Mouse (Mus musculus) adrenal gland, adult 18-20 months (tissue): ENCODE results near the gene Atf1. TPM values are rescaled to one million over a fixed set of nuclear protein-coding genes. Genes with fewer than 3 reads are reported as not detected.
"Not testable (repeated sequence)": the region's sequence is repeated elsewhere in the genome, so short reads cannot be mapped to it uniquely, and the experiment has no call there.

ENCODE experiments used
- DNase-seq, 2 experiments: peaks; one replicate each; pipeline ENCODE4 v3.0.0; 2021 to 2022; ENCODE audit warnings: low spot score in 2 of 2
- total RNA-seq, 2 experiments: library from RNA; stranded (reverse); gene quantifications; 1 replicate in 1 of 2; 2 replicates in 1 of 2; pipeline ENCODE4 v1.2.3; 2021

The Atf1 gene
- total RNA-seq, 2 experiments from 2014 or later, result 59.2 to 62.5 TPM

DNA sequence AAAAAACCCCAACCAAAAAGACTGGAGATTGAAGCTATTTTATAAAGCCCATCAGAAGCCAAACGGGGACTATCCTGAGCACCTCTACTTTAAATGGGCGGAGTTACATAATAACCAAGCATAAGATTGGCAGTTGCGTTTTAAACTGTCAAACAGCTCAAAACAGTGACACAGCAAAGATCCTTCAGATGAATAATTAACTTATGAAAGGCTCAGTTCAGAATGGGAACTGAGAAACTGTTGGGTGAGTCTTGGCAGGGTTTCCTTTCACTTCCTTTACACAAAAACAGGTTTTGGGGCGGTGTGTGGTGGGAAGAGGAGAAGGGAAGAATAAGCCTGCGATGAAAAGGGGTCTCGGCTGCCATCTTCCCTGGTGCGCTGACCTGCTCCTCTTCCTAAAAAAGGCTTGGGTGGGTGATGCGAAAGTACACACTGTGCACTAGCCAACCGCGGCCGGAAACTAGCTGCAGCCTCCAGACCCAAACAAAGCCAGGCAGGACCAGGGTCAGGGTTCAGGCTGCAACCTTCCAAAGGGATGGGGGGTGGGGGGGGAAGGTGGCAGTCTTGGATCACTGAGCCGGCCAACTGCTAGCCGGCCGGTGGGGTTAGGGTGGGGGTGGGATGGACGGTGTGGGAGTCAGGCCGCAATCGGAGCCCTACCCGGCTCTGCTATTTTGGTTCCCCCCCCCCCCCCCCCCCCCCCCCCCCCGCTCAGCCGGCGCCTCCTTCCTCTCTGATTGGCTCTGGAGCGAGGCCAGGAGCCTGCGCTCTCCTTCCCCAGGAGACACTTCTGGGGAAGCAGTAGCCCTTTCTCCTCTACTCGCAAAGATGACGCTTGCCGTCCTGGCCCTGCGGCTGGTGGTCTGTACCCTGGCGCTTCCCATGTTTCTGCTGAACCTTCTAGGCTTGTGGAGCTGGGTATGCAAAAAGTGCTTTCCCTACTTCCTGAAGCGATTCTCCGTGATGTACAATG, 76.7 kb downstream of the Atf1 start, which contains the start of gene Mettl7a1:
Gene Mettl7a1 (plus strand): TSS at position 122 of the 973 bp plus-strand sequence.
- DNase-seq, result peak; percentile 78 to 81

GRCm38 (mm10) chr15:100306201-100306600, 78.6 kb downstream of the Atf1 start:
- no peak for DNase-seq

- DNase-seq, result not testable (repeated sequence)
Measured at GRCm38 (mm10) chr15:100307438-100308096, 79.9 kb downstream of the Atf1 start.

Other genes with a start within 250 kb of the Atf1 start
- gene Dip2b, start 189.2 kb upstream of the Atf1 start, total RNA-seq, result 10 to 100 TPM; 13.2 to 13.3 TPM
- not detected for gene Tmprss12, start 53.0 kb downstream of the Atf1 start, total RNA-seq
- gene Mettl7a1, start 76.3 kb downstream of the Atf1 start, total RNA-seq, result 100 to 1,000 TPM; 124 to 127 TPM
- under 1 TPM; 0.27 to 0.42 TPM for gene Mettl7a3, start 107.1 kb downstream of the Atf1 start, total RNA-seq
- under 1 TPM in 1 of 2 experiments, not detected in 1; 0.20 TPM for gene Methig1, start 125.3 kb downstream of the Atf1 start, total RNA-seq
- gene Mettl7a2, start 125.4 kb downstream of the Atf1 start, total RNA-seq, result 1 to 10 TPM; 3.2 to 3.4 TPM
- not detected for gene Higd1c, start 136.7 kb downstream of the Atf1 start, total RNA-seq
- not detected for gene Gm5475, start 194.3 kb downstream of the Atf1 start, total RNA-seq
- gene Slc11a2, start 197.3 kb downstream of the Atf1 start, total RNA-seq, result 100 to 1,000 TPM; 110 to 132 TPM
- 100 to 1,000 TPM; 147 to 279 TPM for gene Letmd1, start 241.2 kb downstream of the Atf1 start, total RNA-seq